Mouse (Mus musculus) MEL (cell line): ENCODE results near the gene Siae.

ENCODE experiments used
- CHD2 ChIP-seq: IDR thresholded peaks from 2 replicates; pipeline ENCODE4 v1.6.1; 2011; ENCODE audit warnings: low read length, improper control_type of control experiment
- CTCF ChIP-seq, 3 experiments: IDR thresholded peaks in 2 of 3; conservative IDR thresholded peaks in 1 of 3; 2 replicates each; pipeline ENCODE4 v1.5.1; 2011 to 2012; ENCODE audit warnings: low read length in 3 of 3, low read depth in 2 of 3, mild to moderate bottlenecking in 2 of 3, improper control_type of control experiment in 1 of 3, inconsistent platforms in 1 of 3, mixed read lengths in 1 of 3, moderate library complexity in 1 of 3; ENCODE audit not compliant: control insufficient read depth in 1 of 3, insufficient read depth in 1 of 3, poor library complexity in 1 of 3, severe bottlenecking in 1 of 3
- HCFC1 ChIP-seq: IDR thresholded peaks from 2 replicates; pipeline ENCODE4 v1.6.1; 2012; ENCODE audit warnings: low read depth, mild to moderate bottlenecking, inconsistent platforms, low read length, improper control_type of control experiment, moderate library complexity

DNA sequence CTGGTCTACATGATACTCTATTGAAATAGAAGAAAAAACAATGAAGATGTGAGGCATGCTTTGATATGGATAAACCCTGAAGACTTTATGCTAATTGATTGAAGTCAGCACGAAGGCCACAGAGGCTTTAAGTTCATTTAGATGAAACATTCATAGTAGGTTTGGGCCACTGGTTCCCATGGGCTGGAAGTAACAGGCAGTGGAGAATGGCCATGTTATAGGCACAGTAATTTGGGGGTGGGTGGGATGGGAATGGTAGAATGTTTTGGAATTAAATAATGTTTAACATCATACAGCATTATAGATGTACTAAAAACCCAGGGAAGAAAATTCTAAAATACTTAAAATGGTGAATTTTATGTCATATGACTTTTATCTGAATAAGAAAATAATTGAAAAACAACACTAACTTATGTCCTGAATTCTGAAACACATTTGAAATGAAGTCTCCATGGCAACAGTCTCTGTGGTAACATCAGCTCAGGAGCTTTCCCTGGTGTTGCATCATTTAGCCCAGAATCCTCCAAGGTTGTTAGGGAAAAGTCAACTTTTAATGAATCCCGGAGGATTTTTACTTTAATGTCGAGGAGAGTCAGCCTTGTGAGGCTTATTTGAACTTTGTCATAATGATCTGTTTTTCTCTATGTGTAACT lies 131.9 kb downstream of the Siae start:
- TF ChIP-seq CHD2 (no peak), CTCF (IDR thresholded peaks at IDR 0.05 in 2 of 3, conservative IDR thresholded peaks at IDR 0.05 in 1 of 3; ENCODE audit: control insufficient read depth in 1 of 3, insufficient read depth in 1 of 3, low read depth in 2 of 3, low read length in 3 of 3, poor library complexity in 1 of 3, severe bottlenecking in 1 of 3) (no peak), HCFC1 (no peak)
